Mouse (Mus musculus) kidney, embryonic 16.5 days (tissue): ENCODE results near the gene Gm597. TPM values are rescaled to one million over a fixed set of nuclear protein-coding genes. Genes with fewer than 3 reads are reported as not detected.

ENCODE experiments used
- ATAC-seq: fragments of 200-750 bp; cut with Nextera tagmentation; 2 replicates; pipeline ENCODE4 v1.8.0; 2017; ENCODE audit warnings: moderate TSS enrichment; ENCODE audit not compliant: low FRiP score, low TSS enrichment
- H3K27ac ChIP-seq: fragments of 300-500 bp; sonication (generic); 2 replicates; pipeline ENCODE4 v1.5.1; 2014; ENCODE audit warnings: low read length
- H3K27me3 ChIP-seq: fragments of 300-500 bp; sonication (generic); 2 replicates; pipeline ENCODE4 v1.6.1; 2014; ENCODE audit warnings: low read length, control low read depth, mixed read lengths; ENCODE audit not compliant: insufficient read depth
- H3K36me3 ChIP-seq: fragments of 300-500 bp; sonication (generic); 2 replicates; pipeline ENCODE4 v1.6.1; 2014; ENCODE audit warnings: low read length, control low read depth, mixed read lengths; ENCODE audit not compliant: insufficient read depth
- H3K4me1 ChIP-seq: fragments of 300-500 bp; sonication (generic); 2 replicates; pipeline ENCODE4 v1.6.1; 2014; ENCODE audit warnings: low read length, control low read depth, mixed read lengths; ENCODE audit not compliant: insufficient read depth
- H3K4me2 ChIP-seq: fragments of 300-500 bp; sonication (generic); replicated peaks from 2 replicates; pipeline ENCODE4 v1.6.1; 2014; ENCODE audit warnings: low read depth, low read length
- H3K4me3 ChIP-seq: fragments of 300-500 bp; sonication (generic); 2 replicates; pipeline ENCODE4 v1.5.1; 2014; ENCODE audit warnings: mild to moderate bottlenecking, low read length
- H3K9ac ChIP-seq: fragments of 300-500 bp; sonication (generic); replicated peaks from 2 replicates; pipeline ENCODE4 v1.6.1; 2014; ENCODE audit warnings: low read length
- H3K9me3 ChIP-seq: fragments of 300-500 bp; sonication (generic); 2 replicates; pipeline ENCODE4 v1.6.1; 2016; ENCODE audit warnings: low read length, control low read depth
- WGBS: fragments of 180-500 bp; shearing (Covaris S2); extraction: QIAGEN DNeasy Blood & Tissue Kit; methylation state at CpG from one replicate; pipeline ENCODE4 v1.1.7; 2014; 5-methylcytosine and 5-hydroxymethylcytosine counted together
- polyA plus RNA-seq: library from polyadenylated mRNA; unstranded; fragments of >200 nt; fragmentation: Nextera tagmentation; extraction: Ambion mirVana; gene quantifications from 2 replicates; pipeline ENCODE4 v1.2.1, GENCODE M21; 2015

Gene Gm597
- polyA plus RNA-seq, result not detected in 2 replicates

- Histone ChIP-seq H3K27me3 (no peaks in the 10 kb centered on the region), H3K36me3 (no peaks in the 10 kb centered on the region), H3K9me3 (no peaks in the 10 kb centered on the region), H3K27ac (no peak within 1 kb of the TSS), H3K4me3 (no peak within 1 kb of the TSS), H3K9ac (no peak within 1 kb of the TSS), H3K4me2 (no peak within 1 kb of the TSS), H3K4me1 (no peaks in the 10 kb centered on the region)
- no peak for ATAC-seq
Observed at GRCm38 (mm10) chr1:28780152-28780551, at the start of gene Gm597. Gm597 (minus strand) TSS chr1:28780252.

GRCm38 (mm10) chr1:28807689-28808088 lies 27.6 kb upstream of the Gm597 start:
- no peak for ATAC-seq
- H3K9ac ChIP-seq, result no peak overlapping the region
- WGBS, result 96% methylated on average over 1 of the region's 1 CpGs
- H3K9me3 ChIP-seq, result no peaks in the 10 kb centered on the region
- no peak overlapping the region for H3K27ac ChIP-seq
- H3K4me2 ChIP-seq, result no peak overlapping the region
- H3K36me3 ChIP-seq, result no peaks in the 10 kb centered on the region
- H3K4me1 ChIP-seq, result no peaks in the 10 kb centered on the region
- no peaks in the 10 kb centered on the region for H3K27me3 ChIP-seq
- no peak overlapping the region for H3K4me3 ChIP-seq

GRCm38 (mm10) chr1:28806618-28807017 lies 26.6 kb upstream of the Gm597 start:
- ATAC-seq, result no peak
- Histone ChIP-seq H3K4me2 (no peak overlapping the region), H3K9me3 (no peaks in the 10 kb centered on the region)

GRCm38 (mm10) chr1:28800881-28801280 lies 20.8 kb upstream of the Gm597 start:
- no peak for ATAC-seq
- H3K27me3 ChIP-seq, result no peaks in the 10 kb centered on the region

More at GRCm38 (mm10) chr1:28806618-28807017, 26.6 kb upstream of the Gm597 start:
- Histone ChIP-seq H3K36me3 (no peaks in the 10 kb centered on the region), H3K4me1 (no peaks in the 10 kb centered on the region), H3K27ac (no peak overlapping the region), H3K9ac (no peak overlapping the region), H3K4me3 (no peak overlapping the region), H3K27me3 (no peaks in the 10 kb centered on the region)

More at GRCm38 (mm10) chr1:28800881-28801280, 20.8 kb upstream of the Gm597 start:
- H3K9me3 ChIP-seq, result no peaks in the 10 kb centered on the region
- WGBS, result 88% methylated on average over 14 of the region's 14 CpGs
- no peak overlapping the region for H3K27ac ChIP-seq
- H3K36me3 ChIP-seq, result no peaks in the 10 kb centered on the region
- H3K4me1 ChIP-seq, result no peaks in the 10 kb centered on the region
- no peak overlapping the region for H3K4me3 ChIP-seq
- H3K4me2 ChIP-seq, result no peak overlapping the region
- H3K9ac ChIP-seq, result no peak overlapping the region
